Mouse (Mus musculus) cerebellum, postnatal 4 days (tissue): Measurements from ENCODE around the gene Slx4ip.

Experiments used
- DNase-seq, 2 experiments: peaks; one replicate each; pipeline ENCODE4 v3.0.0; 2022; ENCODE audit warnings: low spot score in 2 of 2, mixed read lengths in 1 of 2

Slx4ip gene

DNA sequence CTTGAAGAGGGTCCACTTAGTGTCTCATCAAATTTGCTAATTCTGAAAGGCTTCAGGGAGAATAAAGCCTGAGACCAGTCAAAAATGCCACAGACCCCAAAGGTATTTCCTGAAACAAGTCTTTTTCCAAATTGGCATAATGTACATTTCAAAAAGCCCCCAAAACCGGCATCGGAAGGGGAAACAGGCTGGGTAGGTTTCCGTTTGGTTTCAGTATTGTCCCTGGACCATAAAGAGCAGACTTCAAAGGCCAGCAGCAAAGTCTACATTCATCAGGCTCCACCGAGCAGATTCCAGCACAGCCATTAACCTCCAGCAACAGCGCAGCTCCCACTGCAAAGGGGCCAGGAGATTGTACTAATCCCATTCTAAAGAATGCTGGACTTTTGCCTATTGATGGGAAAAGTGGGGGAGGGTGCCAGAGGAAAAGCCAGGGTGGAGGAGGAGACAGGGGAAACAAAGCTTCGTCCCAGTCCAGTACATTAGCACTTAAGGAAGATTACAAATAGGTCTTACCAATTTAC lies 208.3 kb downstream of the Slx4ip start:
- DNase-seq = no peak

DNA sequence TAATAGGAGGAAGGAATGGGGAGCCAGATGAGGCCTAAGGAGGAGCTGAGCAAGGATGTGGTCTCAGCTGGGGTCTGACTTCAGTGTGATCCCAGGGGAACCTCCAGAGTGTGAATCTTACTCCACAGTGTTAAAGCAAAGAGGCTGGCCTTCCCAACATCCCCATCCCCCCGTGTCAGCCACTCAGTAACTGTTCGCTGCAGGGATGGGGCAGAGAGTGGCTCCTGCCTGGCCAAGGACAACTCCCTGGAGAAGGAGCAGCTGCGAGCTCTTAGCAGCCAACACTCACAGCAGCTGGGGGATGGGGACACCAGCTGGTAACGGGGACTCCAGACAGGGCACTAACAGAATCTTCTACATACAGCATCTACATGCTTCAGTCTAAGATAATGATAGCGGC lies 210.1 kb downstream of the Slx4ip start:
- DNase-seq = peak in 1 of 2 experiments; percentile 37

DNA sequence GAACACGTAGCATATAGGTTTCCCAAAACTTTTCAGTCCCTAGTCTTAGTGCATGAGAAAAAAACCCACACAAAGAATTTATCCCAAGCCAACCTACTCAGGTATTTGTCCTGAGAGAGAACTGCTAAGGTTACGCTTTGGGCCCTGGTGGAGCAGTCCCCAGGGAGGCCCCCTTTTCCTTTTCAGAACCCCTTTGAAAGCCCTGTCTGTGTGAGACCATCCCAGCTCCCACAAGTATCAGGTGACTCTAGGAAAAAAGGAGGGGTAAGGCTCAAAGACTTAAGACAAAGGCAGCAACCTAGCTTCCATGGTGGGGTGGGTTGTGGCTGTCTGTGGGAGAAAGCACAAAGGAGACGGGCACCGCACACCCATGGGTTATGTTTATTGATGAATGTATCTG lies 216.2 kb downstream of the Slx4ip start:
- DNase-seq = no peak

DNA sequence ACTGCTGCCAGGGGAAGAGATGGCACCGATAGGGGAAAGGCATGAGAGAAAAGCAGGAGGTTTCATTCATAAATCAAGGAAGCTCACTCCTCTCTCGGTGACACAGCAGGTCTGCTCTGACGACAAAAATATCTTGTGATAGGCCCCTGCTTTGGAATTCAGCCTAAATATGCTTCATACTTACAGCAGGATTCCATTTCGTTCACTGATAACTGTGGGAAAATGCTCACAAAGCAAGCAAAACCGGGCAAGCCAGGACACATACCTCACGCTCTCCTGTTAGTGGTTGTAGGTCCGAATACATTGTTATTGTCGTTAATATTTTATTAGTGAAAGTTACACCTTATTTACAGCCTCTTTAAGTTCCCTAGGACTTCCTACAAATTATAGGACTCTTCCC lies 216.9 kb downstream of the Slx4ip start:
- no peak for DNase-seq

DNA sequence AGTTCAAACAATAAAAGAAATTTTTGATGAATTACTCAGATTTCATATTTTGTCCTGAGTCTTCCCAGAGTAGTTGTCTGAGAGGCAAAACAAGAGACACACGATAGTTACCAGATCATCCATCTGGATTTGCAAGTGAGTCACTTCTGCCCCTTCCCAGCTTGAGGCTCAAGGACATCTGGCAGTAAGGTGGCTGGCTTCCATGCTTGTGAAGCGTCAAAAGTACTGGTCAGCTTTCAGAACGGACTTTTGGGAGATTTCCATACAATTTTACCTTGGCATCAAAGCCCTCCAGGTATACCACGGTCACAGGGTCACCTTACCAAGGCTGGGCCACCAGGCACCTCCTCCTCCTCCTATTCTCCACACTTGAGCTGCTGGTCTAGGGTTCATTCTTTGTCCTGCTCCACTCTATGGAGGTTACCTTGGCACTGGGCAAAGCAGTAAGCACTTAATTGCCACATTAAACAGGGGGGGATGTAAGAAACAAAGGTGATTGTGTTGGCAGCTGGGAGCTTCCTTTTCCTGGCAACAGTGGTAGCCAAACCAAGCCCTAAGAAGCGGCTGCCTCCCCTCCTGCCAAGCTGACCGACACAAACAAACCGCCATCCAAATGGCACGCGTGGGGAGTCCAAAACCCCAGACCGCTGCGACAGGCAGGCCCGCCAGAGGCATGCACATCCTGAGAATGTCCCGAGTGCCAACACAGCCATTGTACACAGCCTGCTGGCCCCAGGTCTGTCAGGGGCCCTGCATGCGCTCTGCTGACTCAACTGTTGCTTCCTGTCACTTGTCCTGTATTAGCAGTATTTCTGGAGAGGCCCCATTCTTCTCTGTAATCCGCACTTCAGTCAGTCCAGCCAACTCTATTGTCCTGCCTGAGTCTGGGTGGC lies 218.5 kb downstream of the Slx4ip start:
- peak in 1 of 2 experiments; percentile 36 for DNase-seq

DNA sequence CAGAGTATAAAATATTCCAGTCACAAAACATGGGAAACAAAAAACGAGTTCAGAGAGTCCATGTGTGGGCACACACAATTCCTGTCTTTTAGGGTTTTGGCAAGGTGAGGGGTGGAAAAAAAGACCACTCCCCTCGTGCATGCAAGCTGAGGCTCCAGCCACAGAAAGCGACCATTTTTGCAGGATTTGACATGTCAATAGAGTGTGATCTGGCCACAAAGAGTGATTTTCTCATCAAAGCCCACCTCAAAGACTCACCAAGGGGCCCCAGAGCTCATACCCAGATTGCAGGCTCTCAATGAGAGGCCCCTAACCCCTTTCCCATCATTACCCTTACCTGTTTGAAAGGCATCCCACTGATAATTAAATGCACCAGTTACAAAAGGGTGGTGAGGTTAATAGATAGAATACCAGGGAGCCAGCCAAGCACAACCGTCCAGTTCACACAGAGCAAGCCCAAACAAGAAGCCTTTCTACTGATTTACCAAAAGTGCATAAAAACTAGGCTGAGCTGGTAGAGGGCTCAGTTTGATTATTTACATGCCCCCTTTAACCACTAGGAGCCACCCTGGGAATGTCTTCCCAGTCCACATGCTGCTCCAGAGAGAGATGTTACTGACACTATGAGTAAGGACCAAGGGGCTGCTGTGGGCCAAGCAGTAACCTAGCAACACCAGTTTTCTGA lies 219.3 kb downstream of the Slx4ip start:
- no peak for DNase-seq

DNA sequence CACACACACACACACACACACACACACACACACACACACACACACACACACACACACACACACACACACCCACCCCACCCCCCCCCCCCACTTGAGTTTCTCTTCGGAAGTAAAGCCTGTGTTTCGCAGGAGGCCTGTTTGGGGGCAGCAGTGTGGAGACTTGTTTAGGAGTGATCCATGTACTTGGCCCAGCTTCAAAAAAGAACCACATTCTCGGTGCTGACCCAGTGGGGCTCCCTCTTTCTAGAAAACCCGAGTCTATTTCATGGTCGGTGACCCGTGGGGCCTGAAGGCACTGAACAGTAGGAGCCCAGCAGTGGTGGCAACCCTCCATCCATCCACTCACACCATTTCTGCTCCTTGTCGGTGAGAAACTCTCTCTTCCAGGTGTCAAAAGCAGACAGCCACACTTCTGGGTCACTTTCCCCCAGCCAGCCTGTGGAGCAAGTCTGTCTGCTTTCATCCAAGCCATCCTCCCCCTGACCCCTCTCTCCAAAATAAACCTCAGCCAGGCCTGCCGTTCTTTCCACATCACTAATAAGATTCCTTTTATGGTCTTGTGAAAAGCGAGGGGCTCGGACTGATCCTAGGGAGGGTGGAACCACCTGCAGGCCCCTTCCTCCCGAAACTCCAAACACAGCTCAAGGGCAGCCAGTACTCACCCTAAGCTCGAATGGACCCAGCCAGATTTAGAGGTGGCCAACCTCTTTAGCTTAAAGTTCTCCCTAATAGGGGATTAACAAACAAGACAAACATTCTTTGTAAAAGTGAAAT lies 222.5 kb downstream of the Slx4ip start:
- no peak for DNase-seq

DNA sequence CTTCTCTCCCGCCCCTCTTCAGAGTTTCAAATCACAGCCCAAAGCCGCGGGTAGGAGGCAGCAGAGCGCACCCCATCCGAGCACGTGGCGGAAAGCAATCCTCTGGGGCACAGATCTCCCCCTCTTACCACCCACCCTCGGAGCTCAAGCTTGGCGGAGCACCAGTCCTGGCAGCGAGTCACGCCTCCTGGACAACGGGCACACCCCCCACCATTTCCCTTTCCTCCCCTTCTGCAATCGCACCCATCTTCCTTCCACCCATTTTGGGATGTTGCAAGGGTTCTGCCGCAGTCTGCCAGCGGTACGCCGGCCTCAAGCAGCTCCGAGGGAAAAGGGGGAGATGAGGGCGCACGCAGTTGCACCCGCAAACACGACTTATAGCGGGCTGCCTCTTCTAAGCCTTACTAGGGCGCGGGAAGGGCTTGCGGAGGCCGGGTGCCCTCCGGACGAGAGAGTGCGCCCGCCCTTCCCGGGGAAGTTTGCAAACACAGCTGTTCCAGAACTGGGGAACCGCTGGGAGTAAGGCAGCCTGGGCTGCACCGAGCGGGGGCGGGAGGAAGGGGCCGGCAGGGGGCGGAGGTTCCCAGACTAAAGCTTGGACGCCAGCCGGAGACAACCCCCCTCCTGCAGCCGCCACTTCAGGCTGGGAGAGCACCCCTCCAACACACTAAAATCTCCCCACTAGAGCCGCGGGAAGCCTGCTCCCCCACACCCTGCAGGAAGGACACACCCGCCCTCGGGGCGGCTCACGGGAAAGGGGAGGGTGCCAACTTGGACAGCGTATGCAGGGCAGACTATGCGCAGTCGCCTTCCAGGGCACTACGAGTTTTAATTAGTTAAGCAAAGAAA lies 223.5 kb downstream of the Slx4ip start:
- peak; percentile 40 to 75 for DNase-seq

DNA sequence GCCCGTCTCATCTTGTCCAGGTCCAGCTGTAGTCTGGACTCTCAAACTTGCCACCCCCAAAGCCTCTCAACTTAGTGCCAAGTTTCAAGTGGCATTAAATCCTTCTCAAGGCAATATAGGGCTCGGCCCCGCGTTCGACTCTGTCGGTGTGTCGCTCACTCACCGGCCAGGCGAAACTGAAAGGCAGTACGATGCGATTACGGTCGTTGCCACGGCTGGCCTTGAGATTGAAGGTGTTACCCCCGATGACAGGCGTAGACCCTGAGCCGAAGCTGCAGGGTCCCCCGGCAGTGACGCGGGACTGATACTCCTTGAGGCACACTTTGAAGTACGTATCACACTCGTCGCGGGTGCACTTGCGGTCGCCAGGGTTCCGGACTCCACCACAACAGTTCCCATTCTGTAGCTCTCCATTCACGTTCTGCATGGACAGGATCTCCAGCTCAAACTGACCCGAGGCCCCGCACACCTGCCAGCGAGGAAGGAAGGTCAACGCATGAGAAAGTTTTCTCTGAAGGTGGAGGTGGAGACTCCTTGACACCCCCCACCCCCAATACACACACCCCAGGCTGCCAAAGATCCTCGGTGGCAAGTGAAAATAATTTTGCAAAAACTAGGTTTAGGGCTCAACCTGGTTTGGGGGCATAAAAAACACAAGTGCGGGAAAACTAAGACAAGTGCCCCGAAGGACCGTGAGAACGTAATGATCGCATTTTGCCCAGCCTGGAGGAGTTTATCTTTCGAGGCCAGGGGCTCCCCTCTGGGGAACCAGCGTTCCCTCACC lies 224.4 kb downstream of the Slx4ip start:
- DNase-seq = no peak

DNA sequence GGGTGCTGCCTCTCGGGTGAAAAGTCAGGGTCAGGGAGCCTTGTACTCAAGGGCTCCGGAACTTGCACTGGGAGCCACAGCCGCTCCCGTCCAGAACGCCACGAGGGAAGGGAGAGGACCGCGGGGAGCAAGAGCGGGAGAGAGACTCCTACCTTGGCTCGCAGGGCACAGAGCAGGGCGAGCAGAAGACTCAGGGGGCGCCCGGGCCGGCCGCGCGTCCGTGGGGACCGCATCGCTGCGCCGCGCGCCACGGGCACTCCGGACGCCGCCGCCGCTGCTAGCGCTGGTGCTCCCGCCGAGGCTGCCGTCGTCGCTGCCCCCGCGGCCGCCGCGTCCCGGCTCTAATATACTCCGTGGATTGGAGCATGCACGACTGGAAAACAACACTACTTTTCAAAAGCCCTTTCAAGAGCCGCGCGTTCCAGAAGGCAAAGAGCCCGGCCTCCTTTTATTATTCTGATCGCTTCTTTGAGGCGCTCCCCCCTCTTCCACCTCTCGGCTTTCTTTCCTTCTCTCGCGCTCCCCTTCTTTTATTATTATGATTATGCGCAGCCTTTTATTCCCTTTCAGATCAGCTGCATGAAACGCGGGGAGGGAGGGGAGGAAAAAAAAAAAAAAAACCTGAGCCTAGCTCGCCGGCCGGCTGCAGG lies 225.1 kb downstream of the Slx4ip start, which contains the start of gene Jag1:
TSS of gene Jag1 (minus strand) at position 620 of the 650 bp plus-strand sequence.
- peak in 1 of 2 experiments; percentile 45 for DNase-seq

DNA sequence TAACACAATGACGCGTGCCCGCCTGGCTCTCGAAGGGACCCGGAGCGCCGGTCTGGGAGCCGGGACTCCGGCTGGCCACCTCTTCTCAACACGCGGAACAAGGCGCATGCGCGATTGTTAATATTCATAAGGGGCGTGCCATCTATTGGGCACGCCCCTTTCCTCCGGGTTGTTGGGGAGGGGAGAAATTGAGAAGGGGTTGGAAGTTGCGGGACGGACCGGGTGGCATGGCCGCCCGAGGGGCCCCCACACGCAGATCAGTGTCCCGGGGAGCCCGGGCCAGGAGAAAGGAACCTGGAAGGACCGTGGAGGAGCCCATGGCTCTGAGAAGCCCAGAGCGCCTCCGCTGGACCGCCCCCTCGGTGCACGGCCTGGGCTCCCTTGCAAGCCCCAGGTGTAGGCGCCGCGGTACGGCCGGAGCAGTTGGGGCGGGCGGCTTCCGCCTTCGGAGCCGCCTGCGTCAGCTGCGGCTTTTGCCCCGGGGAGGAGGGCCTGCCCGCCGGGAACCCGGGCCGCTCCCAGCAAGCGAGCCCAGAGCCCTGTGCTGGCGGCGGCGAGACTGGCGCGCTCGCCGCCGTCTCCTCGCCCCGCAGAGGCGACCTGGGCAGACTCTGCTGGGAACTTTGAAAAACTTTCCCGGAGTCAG lies 225.8 kb downstream of the Slx4ip start:
- peak; percentile 64 to 81 for DNase-seq

DNA sequence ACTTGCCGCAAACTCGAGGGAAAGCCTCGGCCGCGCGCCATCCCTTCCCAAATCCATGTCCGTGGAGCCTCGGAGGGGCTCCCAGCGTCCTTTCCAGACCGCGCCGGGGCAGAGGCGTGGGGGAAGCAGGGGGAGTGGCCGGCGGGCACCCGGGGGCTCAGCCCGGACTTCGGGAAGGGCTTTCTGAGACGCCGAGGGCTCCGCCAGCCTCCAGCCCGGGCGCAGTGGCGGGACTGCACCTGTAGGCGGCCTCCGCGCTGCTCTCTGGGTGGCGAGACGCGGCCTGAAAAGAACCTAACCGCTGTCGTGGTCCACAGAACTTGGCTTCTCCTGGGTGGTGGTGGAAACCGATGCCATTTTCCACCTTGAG lies 226.3 kb downstream of the Slx4ip start:
- DNase-seq = peak; percentile 77 to 84
